Mouse (Mus musculus): Measurements from ENCODE around the gene A630023A22Rik.

The A630023A22Rik gene

GRCm38 (mm10) chr14:34086806-34087205 is 15.7 kb downstream of the A630023A22Rik start:
- no peak for DNase-seq (ENCODE audit: low spot score)

- no peak for DNase-seq (ENCODE audit: low spot score)
Measured at GRCm38 (mm10) chr14:34085731-34086130, 16.8 kb downstream of the A630023A22Rik start, which contains the start of gene Anxa8. Gene Anxa8, plus strand, starts transcription at chr14:34085981.

GRCm38 (mm10) chr14:34080321-34080997 is 22.1 kb downstream of the A630023A22Rik start:
- peak; percentile 29 for DNase-seq (ENCODE audit: low spot score)

GRCm38 (mm10) chr14:34078293-34078692 is 24.3 kb downstream of the A630023A22Rik start:
- DNase-seq (ENCODE audit: low spot score), result no peak

- DNase-seq (ENCODE audit: low spot score), result no peak
Measured at GRCm38 (mm10) chr14:34077222-34077621, 25.3 kb downstream of the A630023A22Rik start.

- DNase-seq (ENCODE audit: low spot score), result no peak
Measured at GRCm38 (mm10) chr14:34075346-34075745, 27.2 kb downstream of the A630023A22Rik start.

GRCm38 (mm10) chr14:34071665-34072064 is 30.9 kb downstream of the A630023A22Rik start:
- no peak for DNase-seq (ENCODE audit: low spot score)

- no peak for DNase-seq (ENCODE audit: low spot score)
Measured at GRCm38 (mm10) chr14:34052516-34052915, 50.0 kb downstream of the A630023A22Rik start, which contains the start of gene Antxrl. Gene Antxrl, plus strand, starts transcription at chr14:34052707.

GRCm38 (mm10) chr14:34050101-34050779 is 52.3 kb downstream of the A630023A22Rik start:
- DNase-seq (ENCODE audit: low spot score), result no peak

- no peak for DNase-seq (ENCODE audit: low spot score)
Measured at GRCm38 (mm10) chr14:34043341-34043740, 59.2 kb downstream of the A630023A22Rik start.

GRCm38 (mm10) chr14:34041241-34041640 is 61.3 kb downstream of the A630023A22Rik start:
- DNase-seq (ENCODE audit: low spot score), result no peak

- no peak for DNase-seq (ENCODE audit: low spot score)
Measured at GRCm38 (mm10) chr14:34033841-34034610, 68.5 kb downstream of the A630023A22Rik start.

GRCm38 (mm10) chr14:34026710-34027109 is 75.8 kb downstream of the A630023A22Rik start:
- DNase-seq (ENCODE audit: low spot score), result no peak

GRCm38 (mm10) chr14:34016938-34017337 is 85.6 kb downstream of the A630023A22Rik start:
- DNase-seq (ENCODE audit: low spot score), result no peak

- no peak for DNase-seq (ENCODE audit: low spot score)
Measured at GRCm38 (mm10) chr14:34016381-34016780, 86.2 kb downstream of the A630023A22Rik start, which contains the start of gene Gm5460. Gene Gm5460, plus strand, starts transcription at chr14:34016758.

GRCm38 (mm10) chr14:34015063-34015462 is 87.5 kb downstream of the A630023A22Rik start, which contains the start of gene Gm30083:
Gene Gm30083, minus strand, starts transcription at chr14:34015182.
- no peak for DNase-seq (ENCODE audit: low spot score)

GRCm38 (mm10) chr14:34002358-34002757 is 100.2 kb downstream of the A630023A22Rik start:
- DNase-seq (ENCODE audit: low spot score), result no peak

GRCm38 (mm10) chr14:34001445-34001844 is 101.1 kb downstream of the A630023A22Rik start:
- no peak for DNase-seq (ENCODE audit: low spot score)

All from layer of hippocampus, adult 9-10 months (tissue).